Mouse (Mus musculus): ENCODE data around the gene Gal3st1. TPM values are rescaled to one million over a fixed set of nuclear protein-coding genes. Genes with fewer than 3 reads are reported as not detected.

Gal3st1 gene
- polyA plus RNA-seq, 1 experiment from 2014 or later, result 5.3 TPM

GRCm38 (mm10) chr11:4035916-4036315 is 52.5 kb downstream of the Gal3st1 start:
- H3K4me2 ChIP-seq, result no peak overlapping the region
- no peak overlapping the region for H3K9ac ChIP-seq
- ATAC-seq (replicated peaks; ENCODE audit: low FRiP score), result no peak
- H3K9me3 ChIP-seq (replicated peaks), result no peaks in the 10 kb centered on the region
- H3K27ac ChIP-seq, result no peak overlapping the region
- no peaks in the 10 kb centered on the region for H3K36me3 ChIP-seq
- H3K4me1 ChIP-seq, result no peaks in the 10 kb centered on the region
- H3K27me3 ChIP-seq, result peaks cover 8% of the 10 kb centered on the region; the same call in 1 of the 2 replicates
- no peak overlapping the region for H3K4me3 ChIP-seq (replicated peaks)
- 79% methylated on average over 6 of the region's 6 CpGs for WGBS

- WGBS, result 65% methylated on average over 9 of the region's 9 CpGs
- Histone ChIP-seq H3K4me1 (no peaks in the 10 kb centered on the region), H3K9me3 (replicated peaks) (no peaks in the 10 kb centered on the region), H3K27ac (no peak overlapping the region), H3K4me2 (no peak overlapping the region), H3K9ac (no peak overlapping the region), H3K4me3 (replicated peaks) (no peak overlapping the region), H3K36me3 (no peaks in the 10 kb centered on the region), H3K27me3 (peaks cover 5% of the 10 kb centered on the region; the same call in 1 of the 2 replicates)
- no peak for ATAC-seq (replicated peaks; ENCODE audit: low FRiP score)
Observed at GRCm38 (mm10) chr11:4036365-4037084, 53.1 kb downstream of the Gal3st1 start.

- Histone ChIP-seq H3K27me3 (no peaks in the 10 kb centered on the region), H3K9ac (no peak overlapping the region), H3K4me2 (no peak overlapping the region), H3K4me1 (no peaks in the 10 kb centered on the region), H3K27ac (no peak overlapping the region), H3K9me3 (replicated peaks) (no peaks in the 10 kb centered on the region), H3K4me3 (replicated peaks) (no peak overlapping the region), H3K36me3 (no peaks in the 10 kb centered on the region)
- WGBS, result 95% methylated on average over 4 of the region's 4 CpGs
- no peak for ATAC-seq (replicated peaks; ENCODE audit: low FRiP score)
Observed at GRCm38 (mm10) chr11:4039951-4040350, 56.5 kb downstream of the Gal3st1 start.

GRCm38 (mm10) chr11:4041123-4041625 is 57.7 kb downstream of the Gal3st1 start:
- Histone ChIP-seq H3K27ac (no peak overlapping the region), H3K36me3 (no peaks in the 10 kb centered on the region), H3K9ac (no peak overlapping the region), H3K4me3 (replicated peaks) (no peak overlapping the region), H3K9me3 (replicated peaks) (no peaks in the 10 kb centered on the region), H3K4me2 (no peak overlapping the region), H3K27me3 (no peaks in the 10 kb centered on the region), H3K4me1 (no peaks in the 10 kb centered on the region)
- ATAC-seq (replicated peaks; ENCODE audit: low FRiP score), result no peak
- 78% methylated on average over 6 of the region's 6 CpGs for WGBS

GRCm38 (mm10) chr11:4043081-4043480 is 59.6 kb downstream of the Gal3st1 start:
- no peaks in the 10 kb centered on the region for H3K4me1 ChIP-seq
- 89% methylated on average over 7 of the region's 7 CpGs for WGBS
- no peaks in the 10 kb centered on the region for H3K27me3 ChIP-seq
- ATAC-seq (replicated peaks; ENCODE audit: low FRiP score), result no peak
- H3K27ac ChIP-seq, result no peak overlapping the region
- no peak overlapping the region for H3K9ac ChIP-seq
- H3K4me3 ChIP-seq (replicated peaks), result no peak overlapping the region
- H3K9me3 ChIP-seq (replicated peaks), result no peaks in the 10 kb centered on the region
- H3K36me3 ChIP-seq, result no peaks in the 10 kb centered on the region
- no peak overlapping the region for H3K4me2 ChIP-seq

GRCm38 (mm10) chr11:4046526-4046925 is 63.1 kb downstream of the Gal3st1 start:
- Histone ChIP-seq H3K9me3 (replicated peaks) (no peaks in the 10 kb centered on the region; the same call in 1 of the 2 replicates), H3K4me3 (replicated peaks) (no peak overlapping the region), H3K9ac (no peak overlapping the region), H3K4me2 (no peak overlapping the region), H3K36me3 (no peaks in the 10 kb centered on the region), H3K4me1 (no peaks in the 10 kb centered on the region), H3K27ac (no peak overlapping the region), H3K27me3 (no peaks in the 10 kb centered on the region)
- WGBS, result 64% methylated on average over 5 of the region's 5 CpGs
- no peak for ATAC-seq (replicated peaks; ENCODE audit: low FRiP score)

- 90% methylated on average over 2 of the region's 2 CpGs for WGBS
- Histone ChIP-seq H3K36me3 (no peaks in the 10 kb centered on the region), H3K9ac (no peak overlapping the region), H3K27me3 (no peaks in the 10 kb centered on the region), H3K4me2 (no peak overlapping the region), H3K4me3 (replicated peaks) (no peak overlapping the region), H3K27ac (no peak overlapping the region), H3K4me1 (no peaks in the 10 kb centered on the region), H3K9me3 (replicated peaks) (no peaks in the 10 kb centered on the region; the same call in 1 of the 2 replicates)
- ATAC-seq (replicated peaks; ENCODE audit: low FRiP score), result no peak
Observed at GRCm38 (mm10) chr11:4047766-4048165, 64.3 kb downstream of the Gal3st1 start.

- Histone ChIP-seq H3K9me3 (replicated peaks) (no peaks in the 10 kb centered on the region; the same call in 1 of the 2 replicates), H3K27ac (no peak overlapping the region), H3K9ac (no peak overlapping the region), H3K4me3 (replicated peaks) (no peak overlapping the region), H3K4me1 (no peaks in the 10 kb centered on the region), H3K36me3 (no peaks in the 10 kb centered on the region), H3K27me3 (no peaks in the 10 kb centered on the region), H3K4me2 (no peak overlapping the region)
- 84% methylated on average over 6 of the region's 6 CpGs for WGBS
- no peak for ATAC-seq (replicated peaks; ENCODE audit: low FRiP score)
Observed at GRCm38 (mm10) chr11:4048438-4048837, 65.0 kb downstream of the Gal3st1 start.

Other genes with a start within 250 kb of the Gal3st1 start
- gene Osbp2, start 119.7 kb upstream of the Gal3st1 start, polyA plus RNA-seq (2015; fragmentation: Nextera tagmentation; extraction: Ambion mirVana), result 0.78 and 0.91 TPM in 2 replicates
- gene 4921536K21Rik, start 88.5 kb upstream of the Gal3st1 start, polyA plus RNA-seq (2015; fragmentation: Nextera tagmentation; extraction: Ambion mirVana), result 0.49 and 0.64 TPM in 2 replicates
- gene Dusp18, start 88.4 kb upstream of the Gal3st1 start, polyA plus RNA-seq (2015; fragmentation: Nextera tagmentation; extraction: Ambion mirVana), result 13.0 and 13.4 TPM in 2 replicates
- gene Slc35e4, start 69.0 kb upstream of the Gal3st1 start, polyA plus RNA-seq (2015; fragmentation: Nextera tagmentation; extraction: Ambion mirVana), result 4.6 and 5.1 TPM in 2 replicates
- gene Tcn2, start 51.5 kb upstream of the Gal3st1 start, polyA plus RNA-seq (2015; fragmentation: Nextera tagmentation; extraction: Ambion mirVana), result 92.9 and 102 TPM in 2 replicates
- gene Pes1, start 19.7 kb upstream of the Gal3st1 start, polyA plus RNA-seq (2015; fragmentation: Nextera tagmentation; extraction: Ambion mirVana), result 95.1 and 95.5 TPM in 2 replicates
- gene 4930556J24Rik, start 6.9 kb upstream of the Gal3st1 start, polyA plus RNA-seq (2015; fragmentation: Nextera tagmentation; extraction: Ambion mirVana), result 0.44 TPM in 1 of 2 replicates, not detected in the other
- not detected in 2 replicates for gene Sec14l4, start 47.8 kb downstream of the Gal3st1 start, polyA plus RNA-seq (2015; fragmentation: Nextera tagmentation; extraction: Ambion mirVana)
- gene Sec14l3, start 81.2 kb downstream of the Gal3st1 start, polyA plus RNA-seq (2015; fragmentation: Nextera tagmentation; extraction: Ambion mirVana), result not detected in 2 replicates
- gene Mtfp1, start 111.8 kb downstream of the Gal3st1 start, polyA plus RNA-seq (2015; fragmentation: Nextera tagmentation; extraction: Ambion mirVana), result 15.9 and 16.0 TPM in 2 replicates
- 1.3 and 2.2 TPM in 2 replicates for gene Sec14l2, start 139.8 kb downstream of the Gal3st1 start, polyA plus RNA-seq (2015; fragmentation: Nextera tagmentation; extraction: Ambion mirVana)
- 27.4 and 28.2 TPM in 2 replicates for gene Rnf215, start 151.6 kb downstream of the Gal3st1 start, polyA plus RNA-seq (2015; fragmentation: Nextera tagmentation; extraction: Ambion mirVana)
- 7.2 and 9.0 TPM in 2 replicates for gene Ccdc157, start 176.7 kb downstream of the Gal3st1 start, polyA plus RNA-seq (2015; fragmentation: Nextera tagmentation; extraction: Ambion mirVana)
- gene Sf3a1, start 176.7 kb downstream of the Gal3st1 start, polyA plus RNA-seq (2015; fragmentation: Nextera tagmentation; extraction: Ambion mirVana), result 57.8 and 61.7 TPM in 2 replicates
- 43.9 and 44.5 TPM in 2 replicates for gene Tbc1d10a, start 203.2 kb downstream of the Gal3st1 start, polyA plus RNA-seq (2015; fragmentation: Nextera tagmentation; extraction: Ambion mirVana)
- 6.0 and 6.5 TPM in 2 replicates for gene Castor1, start 234.6 kb downstream of the Gal3st1 start, polyA plus RNA-seq (2015; fragmentation: Nextera tagmentation; extraction: Ambion mirVana)

All from kidney, embryonic 15.5 days (tissue).